Mouse (Mus musculus) spleen, postnatal 14 days (tissue): ENCODE data around the gene Vmn2r36.
"Not testable (repeated sequence)": the region's sequence is repeated elsewhere in the genome, so short reads cannot be mapped to it uniquely, and the experiment has no call there.

Source experiments
- DNase-seq, 2 experiments: peaks; one replicate each; pipeline ENCODE4 v3.0.0; 2021 to 2022; ENCODE audit warnings: low spot score in 2 of 2

Vmn2r36 gene

DNA sequence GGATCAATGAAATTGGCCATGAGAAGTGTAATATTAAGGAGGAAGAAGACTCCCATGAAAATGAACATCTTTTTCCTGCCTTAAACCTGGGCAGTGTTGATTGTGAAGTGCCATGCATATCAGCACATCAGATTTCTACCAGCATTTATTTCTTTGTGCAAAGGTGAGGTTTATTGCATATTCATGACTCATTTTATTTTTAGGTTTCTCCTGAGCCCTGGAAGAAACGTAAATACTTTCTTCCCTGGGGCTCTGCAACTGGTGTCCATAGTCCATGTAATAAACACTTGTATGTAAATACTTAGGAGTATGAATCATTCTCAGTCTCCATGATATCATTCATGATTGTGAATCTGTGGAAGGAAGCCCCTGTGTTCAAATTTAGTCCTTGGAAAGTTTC is at the start of gene Vmn2r36:
Gene Vmn2r36 (minus strand): TSS at position 101 of the 400 bp plus-strand sequence.
- DNase-seq, result not testable (repeated sequence)
